Comparison of ENCODE assay signal across 17 mouse cellular contexts in genomic region chr11:101330961-101331360, GRCm38 (mm10). TPM values are rescaled to one million over a fixed set of nuclear protein-coding genes. Genes with fewer than 3 reads are reported as not detected.
DNase-seq lines count a peak whose midpoint lies in the region; ATAC-seq and TF ChIP-seq lines count a peak whose summit lies in the region.
"Not testable (repeated sequence)": the region's sequence is repeated elsewhere in the genome, so short reads cannot be mapped to it uniquely, and the experiment has no call there.
"Had no signal": no experiment of that assay in that cellular context is flagged by ENCODE, and none has a peak within 500 bp of the region (broad histone marks: within the 10 kb centered on the region; RNA-seq: fewer than 3 reads in every experiment).

No protein-coding gene starts in this region.

- not testable (repeated sequence) for H3K4me2 ChIP-seq in embryonic facial prominence, embryonic 14.5 days (ENCODE audit: low read depth, low read length); kidney, embryonic 15.5 days; liver, embryonic 13.5 days; lung, postnatal 0 days (replicated peaks; ENCODE audit: low read depth, low read length)
- peak overlapping the region; percentile 11; the same call in 1 of the 2 replicates for H3K4me2 ChIP-seq in heart, embryonic 13.5 days
- H3K4me2 ChIP-seq in heart, postnatal 0 days (ENCODE audit: low read depth, low read length), result peak overlapping the region; percentile 53
- H3K4me2 ChIP-seq in stomach, postnatal 0 days (replicated peaks; ENCODE audit: low read depth), result peak overlapping the region; percentile 53

- ATAC-seq in embryonic facial prominence, embryonic 14.5 days (ENCODE audit: low read depth); heart, embryonic 13.5 days (ENCODE audit: extremely low read depth, insufficient number of reproducible peaks, low FRiP score, low TSS enrichment); heart, postnatal 0 days (ENCODE audit: insufficient read depth, low read depth); kidney, embryonic 15.5 days (replicated peaks; ENCODE audit: low FRiP score); liver, embryonic 13.5 days (ENCODE audit: low read depth); lung, postnatal 0 days; stomach, postnatal 0 days (ENCODE audit: low FRiP score, low TSS enrichment): not testable (repeated sequence)

- 89% methylated on average over 3 of the region's 6 CpGs for WGBS in embryonic facial prominence, embryonic 14.5 days
- 61% methylated on average over 6 of the region's 6 CpGs for WGBS in heart, embryonic 13.5 days
- WGBS in heart, postnatal 0 days, result 39% methylated on average over 6 of the region's 6 CpGs
- 80% methylated on average over 6 of the region's 6 CpGs for WGBS in kidney, embryonic 15.5 days
- 69% methylated on average over 6 of the region's 6 CpGs for WGBS in liver, embryonic 13.5 days (ENCODE audit: insufficient replicate concordance)
- 81% methylated on average over 3 of the region's 6 CpGs for WGBS in lung, postnatal 0 days
- WGBS in stomach, postnatal 0 days, result 54% methylated on average over 6 of the region's 6 CpGs

- not testable (repeated sequence) for H3K4me1 ChIP-seq in embryonic facial prominence, embryonic 14.5 days (ENCODE audit: control insufficient read depth, insufficient read depth, low read length); heart, postnatal 0 days (ENCODE audit: control insufficient read depth, insufficient read depth); lung, postnatal 0 days (ENCODE audit: insufficient read depth, low read depth, low read length); stomach, postnatal 0 days (replicated peaks; ENCODE audit: control insufficient read depth, insufficient read depth)
- H3K4me1 ChIP-seq in heart, embryonic 13.5 days, result peaks cover 29% of the 10 kb centered on the region
- peaks cover 14% of the 10 kb centered on the region; the same call in 1 of the 2 replicates for H3K4me1 ChIP-seq in kidney, embryonic 15.5 days
- H3K4me1 ChIP-seq in liver, embryonic 13.5 days (replicated peaks), result peaks cover 10% of the 10 kb centered on the region

- TF ChIP-seq CTCF in heart, postnatal 0 days (IDR thresholded peaks at IDR 0.05; ENCODE audit: low read depth); lung, postnatal 0 days (IDR thresholded peaks at IDR 0.05); stomach, postnatal 0 days (IDR thresholded peaks at IDR 0.05; ENCODE audit: low read depth): not testable (repeated sequence)

- TF ChIP-seq EP300 in heart, postnatal 0 days (IDR thresholded peaks at IDR 0.05; ENCODE audit: low read depth); lung, postnatal 0 days (IDR thresholded peaks at IDR 0.05); stomach, postnatal 0 days (optimal IDR thresholded peaks at IDR 0.05): not testable (repeated sequence)

- H3K27ac ChIP-seq in embryonic facial prominence, embryonic 14.5 days (replicated peaks; ENCODE audit: low read depth, low read length), result peak overlapping the region; percentile 72
- H3K27ac ChIP-seq in heart, embryonic 13.5 days (replicated peaks), result 0 out of 2 replicates have a peak overlapping the region, but pooled peaks have one; percentile 8
- peak overlapping the region; percentile 76 for H3K27ac ChIP-seq in heart, postnatal 0 days (ENCODE audit: low read depth)
- peak overlapping the region; percentile 32; the same call in 1 of the 2 replicates for H3K27ac ChIP-seq in kidney, embryonic 15.5 days
- H3K27ac ChIP-seq in liver, embryonic 13.5 days, result 0 out of 2 replicates have a peak overlapping the region, but pooled peaks have one; percentile 19
- H3K27ac ChIP-seq in lung, postnatal 0 days (ENCODE audit: low read length), result not testable (repeated sequence)
- peak overlapping the region; percentile 88 for H3K27ac ChIP-seq in stomach, postnatal 0 days (replicated peaks)

- DNase-seq in embryonic facial prominence, embryonic 14.5 days (ENCODE audit: low spot score); heart, postnatal 0 days (ENCODE audit: low spot score); liver, embryonic 13.5 days; lung, postnatal 0 days (ENCODE audit: low spot score); stomach, postnatal 0 days (ENCODE audit: low spot score): not testable (repeated sequence)
- peak; percentile 93 for DNase-seq in heart, adult 11 months

- H3K9me3 ChIP-seq in embryonic facial prominence, embryonic 14.5 days (ENCODE audit: control insufficient read depth, low read length); heart, embryonic 13.5 days; heart, postnatal 0 days (replicated peaks; ENCODE audit: control insufficient read depth, low read length); kidney, embryonic 15.5 days (replicated peaks); liver, embryonic 13.5 days (replicated peaks); lung, postnatal 0 days (ENCODE audit: low read length); stomach, postnatal 0 days (ENCODE audit: control insufficient read depth, low read length): not testable (repeated sequence)

- not testable (repeated sequence) for H3K4me3 ChIP-seq in embryonic facial prominence, embryonic 14.5 days (ENCODE audit: low read depth, low read length); heart, embryonic 13.5 days; kidney, embryonic 15.5 days (replicated peaks); liver, embryonic 13.5 days (replicated peaks)
- peak overlapping the region; percentile 44 for H3K4me3 ChIP-seq in heart, postnatal 0 days (ENCODE audit: low read depth, low read length)
- 0 out of 2 replicates have a peak overlapping the region, but pooled peaks have one; percentile 5 for H3K4me3 ChIP-seq in lung, postnatal 0 days (ENCODE audit: low read depth, low read length)
- H3K4me3 ChIP-seq in stomach, postnatal 0 days (ENCODE audit: low read depth, low read length), result peak overlapping the region; percentile 36

- H3K27me3 ChIP-seq in embryonic facial prominence, embryonic 14.5 days (replicated peaks; ENCODE audit: control insufficient read depth, insufficient read depth, low read length); heart, embryonic 13.5 days (replicated peaks); heart, postnatal 0 days (ENCODE audit: control insufficient read depth, insufficient read depth, low read length); kidney, embryonic 15.5 days; liver, embryonic 13.5 days; lung, postnatal 0 days (replicated peaks; ENCODE audit: insufficient read depth, low read length); stomach, postnatal 0 days (ENCODE audit: control insufficient read depth, insufficient read depth, low read length): not testable (repeated sequence)

- not testable (repeated sequence) for H3K36me3 ChIP-seq in embryonic facial prominence, embryonic 14.5 days (ENCODE audit: control insufficient read depth, insufficient read depth, low read length); heart, embryonic 13.5 days; heart, postnatal 0 days (replicated peaks; ENCODE audit: control insufficient read depth, insufficient read depth, low read length); kidney, embryonic 15.5 days; lung, postnatal 0 days (ENCODE audit: insufficient read depth, low read length); stomach, postnatal 0 days (ENCODE audit: control insufficient read depth, insufficient read depth, low read length)
- H3K36me3 ChIP-seq in liver, embryonic 13.5 days, result peaks cover 20% of the 10 kb centered on the region

- H3K9ac ChIP-seq in embryonic facial prominence, embryonic 14.5 days (ENCODE audit: low read depth, low read length); heart, embryonic 13.5 days; kidney, embryonic 15.5 days; liver, embryonic 13.5 days; lung, postnatal 0 days (replicated peaks; ENCODE audit: low read depth): not testable (repeated sequence)
- H3K9ac ChIP-seq in heart, postnatal 0 days (replicated peaks; ENCODE audit: low read depth, low read length), result peak overlapping the region; percentile 40; the same call in 1 of the 2 replicates
- H3K9ac ChIP-seq in stomach, postnatal 0 days (ENCODE audit: low read length), result peak overlapping the region; percentile 41

RNA-seq across cellular contexts. Expression of gene Aoc3, which starts 0.6 kb away (rescaled TPM):
- 2.0 and 2.4 TPM in 2 replicates for polyA plus RNA-seq in embryonic facial prominence, embryonic 14.5 days (2014; fragmentation: Nextera tagmentation; extraction: Ambion mirVana)
- polyA plus RNA-seq in heart, embryonic 13.5 days (2015; fragmentation: Nextera tagmentation; extraction: Ambion mirVana), result 0.28 and 0.32 TPM in 2 replicates
- 14.4 and 23.9 TPM in 2 replicates for total RNA-seq in heart, postnatal 0 days (2014; rRNA removed; ENCODE audit: low replicate concordance)
- 2.5 and 2.8 TPM in 2 replicates for polyA plus RNA-seq in heart, postnatal 0 days (2015; fragmentation: Nextera tagmentation; extraction: Ambion mirVana)
- 0.57 and 0.97 TPM in 2 replicates for polyA plus RNA-seq in kidney, embryonic 15.5 days (2015; fragmentation: Nextera tagmentation; extraction: Ambion mirVana)
- 0.07 TPM in 1 of 2 replicates, not detected in the other for polyA plus RNA-seq in liver, embryonic 13.5 days (2015; fragmentation: Nextera tagmentation; extraction: Ambion mirVana)
- 1.6 and 1.9 TPM in 2 replicates for polyA plus RNA-seq in lung, postnatal 0 days (2015; fragmentation: Nextera tagmentation; extraction: Ambion mirVana)
- polyA plus RNA-seq in stomach, postnatal 0 days (2015; fragmentation: Nextera tagmentation; extraction: Ambion mirVana), result 5.1 TPM in 2 replicates
- polyA plus RNA-seq: activated CD4-positive, CD25-positive, alpha-beta regulatory T cell, adult 4 months; forebrain, embryonic 12.5 days; hindbrain, embryonic 10.5 days had no signal

RNA-seq across cellular contexts. Expression of gene Aoc2, which starts 6.1 kb away (rescaled TPM):
- polyA plus RNA-seq in embryonic facial prominence, embryonic 14.5 days (2014; fragmentation: Nextera tagmentation; extraction: Ambion mirVana), result 0.75 and 0.82 TPM in 2 replicates
- polyA plus RNA-seq in heart, embryonic 13.5 days (2015; fragmentation: Nextera tagmentation; extraction: Ambion mirVana), result 0.70 and 0.75 TPM in 2 replicates
- total RNA-seq in heart, postnatal 0 days (2014; rRNA removed; ENCODE audit: low replicate concordance), result 1.8 and 2.0 TPM in 2 replicates
- 0.16 and 0.30 TPM in 2 replicates for polyA plus RNA-seq in heart, postnatal 0 days (2015; fragmentation: Nextera tagmentation; extraction: Ambion mirVana)
- polyA plus RNA-seq in kidney, embryonic 15.5 days (2015; fragmentation: Nextera tagmentation; extraction: Ambion mirVana), result 1.7 and 2.0 TPM in 2 replicates
- polyA plus RNA-seq in liver, embryonic 13.5 days (2015; fragmentation: Nextera tagmentation; extraction: Ambion mirVana), result 1.2 and 1.3 TPM in 2 replicates
- polyA plus RNA-seq in lung, postnatal 0 days (2015; fragmentation: Nextera tagmentation; extraction: Ambion mirVana), result 0.44 and 0.45 TPM in 2 replicates
- 0.39 and 0.41 TPM in 2 replicates for polyA plus RNA-seq in stomach, postnatal 0 days (2015; fragmentation: Nextera tagmentation; extraction: Ambion mirVana)

RNA-seq across cellular contexts. Expression of gene Psme3, which starts 14.9 kb away (rescaled TPM):
- polyA plus RNA-seq in embryonic facial prominence, embryonic 14.5 days (2014; fragmentation: Nextera tagmentation; extraction: Ambion mirVana), result 98.0 and 106 TPM in 2 replicates
- polyA plus RNA-seq in heart, embryonic 13.5 days (2015; fragmentation: Nextera tagmentation; extraction: Ambion mirVana), result 99.0 and 105 TPM in 2 replicates
- 44.7 and 52.2 TPM in 2 replicates for total RNA-seq in heart, postnatal 0 days (2014; rRNA removed; ENCODE audit: low replicate concordance)
- polyA plus RNA-seq in heart, postnatal 0 days (2015; fragmentation: Nextera tagmentation; extraction: Ambion mirVana), result 47.8 and 52.0 TPM in 2 replicates
- 153 and 156 TPM in 2 replicates for polyA plus RNA-seq in kidney, embryonic 15.5 days (2015; fragmentation: Nextera tagmentation; extraction: Ambion mirVana)
- polyA plus RNA-seq in liver, embryonic 13.5 days (2015; fragmentation: Nextera tagmentation; extraction: Ambion mirVana), result 198 and 239 TPM in 2 replicates
- 44.1 and 47.4 TPM in 2 replicates for polyA plus RNA-seq in lung, postnatal 0 days (2015; fragmentation: Nextera tagmentation; extraction: Ambion mirVana)
- 64.2 and 66.9 TPM in 2 replicates for polyA plus RNA-seq in stomach, postnatal 0 days (2015; fragmentation: Nextera tagmentation; extraction: Ambion mirVana)

RNA-seq across cellular contexts. Expression of gene Becn1, which starts 28.9 kb away (rescaled TPM):
- polyA plus RNA-seq in embryonic facial prominence, embryonic 14.5 days (2014; fragmentation: Nextera tagmentation; extraction: Ambion mirVana), result 134 and 139 TPM in 2 replicates
- 128 and 130 TPM in 2 replicates for polyA plus RNA-seq in heart, embryonic 13.5 days (2015; fragmentation: Nextera tagmentation; extraction: Ambion mirVana)
- total RNA-seq in heart, postnatal 0 days (2014; rRNA removed; ENCODE audit: low replicate concordance), result 73.0 and 88.2 TPM in 2 replicates
- polyA plus RNA-seq in heart, postnatal 0 days (2015; fragmentation: Nextera tagmentation; extraction: Ambion mirVana), result 98.9 and 107 TPM in 2 replicates
- 162 and 166 TPM in 2 replicates for polyA plus RNA-seq in kidney, embryonic 15.5 days (2015; fragmentation: Nextera tagmentation; extraction: Ambion mirVana)
- polyA plus RNA-seq in liver, embryonic 13.5 days (2015; fragmentation: Nextera tagmentation; extraction: Ambion mirVana), result 108 and 112 TPM in 2 replicates
- 149 and 152 TPM in 2 replicates for polyA plus RNA-seq in lung, postnatal 0 days (2015; fragmentation: Nextera tagmentation; extraction: Ambion mirVana)
- 102 and 110 TPM in 2 replicates for polyA plus RNA-seq in stomach, postnatal 0 days (2015; fragmentation: Nextera tagmentation; extraction: Ambion mirVana)

RNA-seq across cellular contexts. Expression of gene G6pc, which starts 36.4 kb away (rescaled TPM):
- not detected in 2 replicates for polyA plus RNA-seq in embryonic facial prominence, embryonic 14.5 days (2014; fragmentation: Nextera tagmentation; extraction: Ambion mirVana)
- not detected in 2 replicates for polyA plus RNA-seq in heart, embryonic 13.5 days (2015; fragmentation: Nextera tagmentation; extraction: Ambion mirVana)
- total RNA-seq in heart, postnatal 0 days (2014; rRNA removed; ENCODE audit: low replicate concordance), result 0.50 TPM in 1 of 2 replicates, not detected in the other
- 0.05 TPM in 1 of 2 replicates, not detected in the other for polyA plus RNA-seq in heart, postnatal 0 days (2015; fragmentation: Nextera tagmentation; extraction: Ambion mirVana)
- polyA plus RNA-seq in kidney, embryonic 15.5 days (2015; fragmentation: Nextera tagmentation; extraction: Ambion mirVana), result 1.1 and 1.2 TPM in 2 replicates
- not detected in 2 replicates for polyA plus RNA-seq in liver, embryonic 13.5 days (2015; fragmentation: Nextera tagmentation; extraction: Ambion mirVana)
- 0.07 TPM in 1 of 2 replicates, not detected in the other for polyA plus RNA-seq in lung, postnatal 0 days (2015; fragmentation: Nextera tagmentation; extraction: Ambion mirVana)
- 0.27 and 0.35 TPM in 2 replicates for polyA plus RNA-seq in stomach, postnatal 0 days (2015; fragmentation: Nextera tagmentation; extraction: Ambion mirVana)
- total RNA-seq: gastrocnemius, postnatal 14 days; heart, postnatal 25 days had no signal
- polyA plus RNA-seq: activated CD4-positive, CD25-positive, alpha-beta regulatory T cell, adult 4 months; forebrain, embryonic 12.5 days; forebrain, embryonic 16.5 days; frontal cortex, adult 2 months; hindbrain, embryonic 10.5 days; hindbrain, embryonic 14.5 days; Patski had no signal
